Mouse (Mus musculus) Patski (cell line): ENCODE data around the gene Chrna1. TPM values are rescaled to one million over a fixed set of nuclear protein-coding genes. Genes with fewer than 3 reads are reported as not detected.

Experiments used
- ATAC-seq: fragments of 100-300 bp; one replicate; pipeline ENCODE4 v1.8.0; 2021
- CTCF ChIA-PET: fragments of 350-600 bp; sonication (Branson Sonifier 250); formaldehyde crosslinking; loops from one replicate; lab custom pipeline; 2022; ENCODE audit warnings: inconsistent platforms; lab: Charles Lee
- POLR2A ChIA-PET: fragments of 350-600 bp; sonication (Branson Sonifier 250); formaldehyde crosslinking; loops from one replicate; lab custom pipeline; 2022; ENCODE audit warnings: antibody characterized with exemption, inconsistent platforms; lab: Charles Lee
- DNase-seq: peaks from one replicate; pipeline ENCODE4 v3.0.0-alpha.2; 2011; ENCODE audit warnings: low read depth, low spot score
- H3K27me3 ChIP-seq: fragments of 371-371 bp; one replicate; pipeline ENCODE4 v1.5.1; 2021
- CTCF ChIP-seq: fragments of 100-300 bp; IDR thresholded peaks from one replicate; pipeline ENCODE4 v1.5.1; 2021
- in situ Hi-C: fragments of 300-500 bp; cut with MboI; formaldehyde crosslinking; loops from 3 replicates; pipeline ENCODE4 v1.11.1; 2018; ENCODE audit warnings: low pct_unique_long_range_greater_than_20kb, mixed read lengths
- polyA plus RNA-seq: library from polyadenylated mRNA; unstranded; gene quantifications from one replicate; pipeline ENCODE4 v1.2.3, GENCODE M21; 2021

The Chrna1 gene
- polyA plus RNA-seq, 1 experiment from 2014 or later, result 0.05 TPM

GRCm38 (mm10) chr2:73528516-73529355, 51.4 kb downstream of the Chrna1 start:
- no peaks in the 10 kb centered on the region for H3K27me3 ChIP-seq
- in situ Hi-C loops, result no loop called here
- ChIA-PET POLR2A (no interaction called here), CTCF (no interaction called here)
- DNase-seq (no peak), ATAC-seq (peak; percentile 49)
- no peak for TF ChIP-seq CTCF

GRCm38 (mm10) chr2:73527956-73528355, 52.2 kb downstream of the Chrna1 start:
- H3K27me3 ChIP-seq, result no peaks in the 10 kb centered on the region
- in situ Hi-C loops, result no loop called here
- ATAC-seq (no peak), DNase-seq (no peak)
- ChIA-PET CTCF (no interaction called here), POLR2A (no interaction called here)
- TF ChIP-seq CTCF, result no peak

GRCm38 (mm10) chr2:73526691-73527090, 53.4 kb downstream of the Chrna1 start:
- ChIA-PET CTCF (no interaction called here), POLR2A (no interaction called here)
- DNase-seq (no peak), ATAC-seq (no peak)
- in situ Hi-C loops, result no loop called here
- H3K27me3 ChIP-seq, result no peaks in the 10 kb centered on the region
- no peak for TF ChIP-seq CTCF

- POLR2A ChIA-PET, result no interaction called here
- CTCF ChIA-PET, result no interaction called here
- H3K27me3 ChIP-seq, result no peaks in the 10 kb centered on the region
- in situ Hi-C loops, result no loop called here
- TF ChIP-seq CTCF, result no peak
- DNase-seq (no peak), ATAC-seq (no peak)
Measured at GRCm38 (mm10) chr2:73522891-73523290, 57.2 kb downstream of the Chrna1 start.

GRCm38 (mm10) chr2:73522336-73522735, 57.8 kb downstream of the Chrna1 start:
- H3K27me3 ChIP-seq, result no peaks in the 10 kb centered on the region
- ChIA-PET POLR2A (no interaction called here), CTCF (no interaction called here)
- no peak for TF ChIP-seq CTCF
- ATAC-seq (no peak), DNase-seq (no peak)
- in situ Hi-C loops, result no loop called here

- POLR2A ChIA-PET, result no interaction called here
- no peaks in the 10 kb centered on the region for H3K27me3 ChIP-seq
- TF ChIP-seq CTCF, result no peak
- no peak for ATAC-seq
- in situ Hi-C loops, result no loop called here
- CTCF ChIA-PET, result no interaction called here
- DNase-seq, result no peak
Measured at GRCm38 (mm10) chr2:73521737-73522136, 58.4 kb downstream of the Chrna1 start.

GRCm38 (mm10) chr2:73518966-73519365, 61.2 kb downstream of the Chrna1 start:
- no peaks in the 10 kb centered on the region for H3K27me3 ChIP-seq
- no peak for TF ChIP-seq CTCF
- no peak for ATAC-seq
- in situ Hi-C loops, result no loop called here
- no peak for DNase-seq
- ChIA-PET POLR2A (interaction anchor here (0.9 kb wide), 1 partner anchor 11 kb away, joined by 3 read pairs; no protein-coding TSS in a partner anchor), CTCF (interaction anchor here (1.3 kb wide), 1 partner anchor 23 kb away, joined by 3 read pairs; no protein-coding TSS in a partner anchor)

- no peak for ATAC-seq
- in situ Hi-C loops, result no loop called here
- H3K27me3 ChIP-seq, result no peaks in the 10 kb centered on the region
- CTCF ChIA-PET, result interaction anchor here (1.3 kb wide), 1 partner anchor 23 kb away, joined by 3 read pairs; no protein-coding TSS in a partner anchor
- no peak for TF ChIP-seq CTCF
- DNase-seq, result no peak
- POLR2A ChIA-PET, result interaction anchor here (0.9 to 1.0 kb wide), 2 partner anchors 10 to 27 kb away, joined by 3 read pairs; no protein-coding TSS in a partner anchor
Measured at GRCm38 (mm10) chr2:73518311-73518710, 61.8 kb downstream of the Chrna1 start.

GRCm38 (mm10) chr2:73514178-73514577, 66.0 kb downstream of the Chrna1 start:
- POLR2A ChIA-PET, result no interaction called here
- ATAC-seq, result no peak
- H3K27me3 ChIP-seq, result no peaks in the 10 kb centered on the region
- TF ChIP-seq CTCF, result no peak
- CTCF ChIA-PET, result no interaction called here
- in situ Hi-C loops, result no loop called here
- no peak for DNase-seq

Other genes starting within 250 kb of the Chrna1 start
- 1.6 TPM for gene Gpr155, start 193.8 kb downstream of the Chrna1 start, polyA plus RNA-seq
- 20.2 TPM for gene Wipf1, start 50.6 kb downstream of the Chrna1 start, polyA plus RNA-seq
- 14.5 TPM for gene Chn1, start 195.0 kb upstream of the Chrna1 start, polyA plus RNA-seq